ENCODE assay signal across 8 mouse cellular contexts in genomic region chr3:123235921-123236320, GRCm38 (mm10). TPM values are rescaled to one million over a fixed set of nuclear protein-coding genes. Genes with fewer than 3 reads are reported as not detected.
DNase-seq lines count a peak whose midpoint lies in the region; ATAC-seq and TF ChIP-seq lines count a peak whose summit lies in the region.

TSS of gene Synpo2 (minus strand) at chr3:123236149.

- H3K4me3 ChIP-seq in ES-E14 (ENCODE audit: insufficient read depth in 1 of 2, low read depth in 1 of 2, low read length in 2 of 2, poor library complexity in 1 of 2, severe bottlenecking in 1 of 2): peak within 1 kb of the TSS; percentile 46 to 64
- peak within 1 kb of the TSS; percentile 59 for H3K4me3 ChIP-seq in hindbrain, embryonic 10.5 days
- peak within 1 kb of the TSS; percentile 54 for H3K4me3 ChIP-seq in lung, embryonic 16.5 days (ENCODE audit: low read length)

- DNase-seq in ES-E14 (ENCODE audit: low read depth, low spot score): peak; percentile 43
- DNase-seq in cerebellum, adult 9-11 months: peak; percentile 7
- DNase-seq in frontal cortex, postnatal 25 days (ENCODE audit: low spot score in 2 of 2): peak; percentile 11 to 17
- DNase-seq in hindbrain, embryonic 10.5 days (ENCODE audit: low spot score): peak; percentile 58
- DNase-seq in layer of hippocampus, adult 9-11 months: peak; percentile 9
- peak; percentile 74 for DNase-seq in ovary, postnatal 36 days (ENCODE audit: low spot score)
- peak; percentile 50 for DNase-seq in urinary bladder, postnatal 25 days (ENCODE audit: low spot score)

- no peaks in the 10 kb centered on the region for H3K4me1 ChIP-seq in ES-E14 (ENCODE audit: control insufficient read depth in 2 of 2, insufficient read depth in 2 of 2, low read length in 2 of 2, poor library complexity in 1 of 2)
- H3K4me1 ChIP-seq in hindbrain, embryonic 10.5 days (replicated peaks): peaks cover 20% of the 10 kb centered on the region
- H3K4me1 ChIP-seq in lung, embryonic 16.5 days (replicated peaks; ENCODE audit: control insufficient read depth, insufficient read depth, low read length): peaks cover 6% of the 10 kb centered on the region; the same call in 1 of the 2 replicates

- in situ Hi-C loops in ES-E14 (cut with MboI; ENCODE audit: low sequenced_read_pairs in 2 of 2, unreplicated experiment in 2 of 2): no loop called here

- peak; percentile 84 for ATAC-seq in lung, embryonic 16.5 days (ENCODE audit: low read depth)

- no peaks in the 10 kb centered on the region for H3K9me3 ChIP-seq in ES-E14 (ENCODE audit: control insufficient read depth, insufficient read depth, low read depth, low read length)
- H3K9me3 ChIP-seq in hindbrain, embryonic 10.5 days: peaks cover 5% of the 10 kb centered on the region; the same call in 1 of the 2 replicates
- H3K9me3 ChIP-seq in lung, embryonic 16.5 days (ENCODE audit: control insufficient read depth, low read length): no peaks in the 10 kb centered on the region

- H3K27me3 ChIP-seq in hindbrain, embryonic 10.5 days (ENCODE audit: insufficient read depth, poor library complexity, severe bottlenecking): peaks cover 24% of the 10 kb centered on the region
- H3K27me3 ChIP-seq in lung, embryonic 16.5 days (ENCODE audit: control insufficient read depth, insufficient read depth, low read depth, low read length): peaks cover 8% of the 10 kb centered on the region; the same call in 1 of the 2 replicates

- H3K9ac ChIP-seq in ES-E14 (ENCODE audit: insufficient read depth, low read depth, low read length, poor library complexity, severe bottlenecking): no peak within 1 kb of the TSS
- H3K9ac ChIP-seq in lung, embryonic 16.5 days (ENCODE audit: low read length): peak within 1 kb of the TSS; percentile 61

- under 1% methylated on average over 20 of the region's 20 CpGs for WGBS in hindbrain, embryonic 10.5 days
- WGBS in lung, embryonic 16.5 days: under 1% methylated on average over 20 of the region's 20 CpGs

- no peaks in the 10 kb centered on the region for H3K36me3 ChIP-seq in ES-E14 (ENCODE audit: control insufficient read depth, insufficient read depth, low read length, poor library complexity, severe bottlenecking)
- H3K36me3 ChIP-seq in hindbrain, embryonic 10.5 days: no peaks in the 10 kb centered on the region
- no peaks in the 10 kb centered on the region for H3K36me3 ChIP-seq in lung, embryonic 16.5 days (ENCODE audit: control insufficient read depth, insufficient read depth, low read length)

- H3K27ac ChIP-seq in ES-E14 (ENCODE audit: insufficient read depth, low read depth, low read length, poor library complexity, severe bottlenecking): no peak within 1 kb of the TSS
- H3K27ac ChIP-seq in hindbrain, embryonic 10.5 days: peak within 1 kb of the TSS; percentile 66; the same call in 1 of the 2 replicates
- H3K27ac ChIP-seq in lung, embryonic 16.5 days (ENCODE audit: low read length): no peak within 1 kb of the TSS

- peak within 1 kb of the TSS; percentile 69 for H3K4me2 ChIP-seq in lung, embryonic 16.5 days (ENCODE audit: low read depth, low read length)

TF ChIP-seq in ES-E14, 5 proteins besides CTCF, POLR2A, EP300 and RAD21:
- no peak for TF ChIP-seq ZC3H11A (IDR thresholded peaks at IDR 0.05; ENCODE audit: borderline replicate concordance, low read depth, low read length)
- TF ChIP-seq ZNF384 (IDR thresholded peaks at IDR 0.05; ENCODE audit: low read depth, low read length): no peak
- no peak for TF ChIP-seq CHD2 (IDR thresholded peaks at IDR 0.05; ENCODE audit: low read depth, low read length)
- no peak for TF ChIP-seq MAFK (IDR thresholded peaks at IDR 0.05; ENCODE audit: insufficient read depth, low read depth, low read length)
- no peak for TF ChIP-seq HCFC1 (IDR thresholded peaks at IDR 0.05; ENCODE audit: borderline replicate concordance, insufficient read depth, low read length)

RNA-seq across cellular contexts. Expression of gene Synpo2, which starts in this region (rescaled TPM):
- 0.37 and 1.6 TPM in 2 replicates for total RNA-seq in ES-E14 (2012; rRNA removed)
- 2.8 and 3.4 TPM in 2 replicates for polyA plus RNA-seq in hindbrain, embryonic 10.5 days (2016; fragmentation: Nextera tagmentation; extraction: Ambion mirVana)
- polyA plus RNA-seq in lung, embryonic 16.5 days (2015; fragmentation: Nextera tagmentation; extraction: Ambion mirVana): 9.1 and 12.1 TPM in 2 replicates

Comparison
In these comparisons a context has a peak if more than half of its experiments do, and no peak if none do; other contexts are left out.
1. DNase-seq: peak in every context shown above with its lines; median percentile 74 in ovary, postnatal 36 days; 58 in hindbrain, embryonic 10.5 days; 50 in urinary bladder, postnatal 25 days; 43 in ES-E14; 14 in frontal cortex, postnatal 25 days; 9 in layer of hippocampus, adult 9-11 months; 7 in cerebellum, adult 9-11 months.